Mouse (Mus musculus): ENCODE results near the gene Epb41l1.
A peak's percentile ranks its signal among the peaks of the same experiment; 100 is the strongest.

The Epb41l1 gene

GRCm38 (mm10) chr2:156462154-156463029 is 41.7 kb downstream of the Epb41l1 start:
- no peak for DNase-seq

- peak; percentile 59 for DNase-seq
These were observed 43.7 kb downstream of the Epb41l1 start for GRCm38 (mm10) chr2:156464416-156464815.

GRCm38 (mm10) chr2:156467538-156467937 is 46.8 kb downstream of the Epb41l1 start:
- DNase-seq, result no peak

GRCm38 (mm10) chr2:156468890-156469289 is 48.2 kb downstream of the Epb41l1 start:
- no peak for DNase-seq

GRCm38 (mm10) chr2:156469508-156469907 is 48.8 kb downstream of the Epb41l1 start:
- no peak for DNase-seq

- DNase-seq, result no peak
These were observed 50.2 kb downstream of the Epb41l1 start for GRCm38 (mm10) chr2:156470938-156471337.

GRCm38 (mm10) chr2:156472336-156472735 is 51.6 kb downstream of the Epb41l1 start:
- no peak for DNase-seq

- DNase-seq, result peak; percentile 15
These were observed 53.0 kb downstream of the Epb41l1 start for GRCm38 (mm10) chr2:156473696-156474095.

GRCm38 (mm10) chr2:156474111-156474510 is 53.4 kb downstream of the Epb41l1 start:
- DNase-seq, result peak; percentile 29

- peak; percentile 39 for DNase-seq
These were observed 54.2 kb downstream of the Epb41l1 start for GRCm38 (mm10) chr2:156474891-156475284.

GRCm38 (mm10) chr2:156475285-156476110 is 54.8 kb downstream of the Epb41l1 start:
- peak; percentile 79 for DNase-seq

GRCm38 (mm10) chr2:156476111-156476747 is 55.5 kb downstream of the Epb41l1 start:
- no peak for DNase-seq

- DNase-seq, result no peak
These were observed 56.0 kb downstream of the Epb41l1 start for GRCm38 (mm10) chr2:156476748-156477151.

- DNase-seq, result peak; percentile 73
These were observed 57.5 kb downstream of the Epb41l1 start for GRCm38 (mm10) chr2:156478046-156478690.

- DNase-seq, result no peak
These were observed 59.1 kb downstream of the Epb41l1 start for GRCm38 (mm10) chr2:156479833-156480232.

- no peak for DNase-seq
These were observed 59.6 kb downstream of the Epb41l1 start for GRCm38 (mm10) chr2:156480267-156480666.

GRCm38 (mm10) chr2:156482299-156482698 is 61.6 kb downstream of the Epb41l1 start:
- DNase-seq, result peak; percentile 67

GRCm38 (mm10) chr2:156482764-156483163 is 62.1 kb downstream of the Epb41l1 start:
- DNase-seq, result no peak

- no peak for DNase-seq
These were observed 62.5 kb downstream of the Epb41l1 start for GRCm38 (mm10) chr2:156483204-156483603.

- no peak for DNase-seq
These were observed 65.5 kb downstream of the Epb41l1 start for GRCm38 (mm10) chr2:156486086-156486751.

- no peak for DNase-seq
These were observed 67.0 kb downstream of the Epb41l1 start for GRCm38 (mm10) chr2:156487589-156488160.

All from cerebellum, adult 11 months (tissue).